Mouse (Mus musculus) brain, embryonic 14.5 days (tissue): Measurements from ENCODE around the gene Epn1. TPM values are rescaled to one million over a fixed set of nuclear protein-coding genes. Genes with fewer than 3 reads are reported as not detected.
"Not testable (repeated sequence)": the region's sequence is repeated elsewhere in the genome, so short reads cannot be mapped to it uniquely, and the experiment has no call there.

Source experiments
- DNase-seq: peaks from one replicate; pipeline ENCODE4 v3.0.0-alpha.2; 2011; ENCODE audit warnings: low read depth
- CTCF ChIP-seq: fragments of 200-500 bp; IDR thresholded peaks from 2 replicates; pipeline ENCODE4 v1.5.1; 2012; ENCODE audit warnings: inconsistent platforms, mild to moderate bottlenecking, moderate library complexity, borderline replicate concordance; ENCODE audit not compliant: insufficient read depth, insufficient read length; ENCODE audit errors: extremely low read depth
- POLR2A ChIP-seq: fragments of 200-500 bp; IDR thresholded peaks from 2 replicates; pipeline ENCODE4 v1.6.1; 2012; ENCODE audit warnings: mild to moderate bottlenecking, inconsistent platforms, borderline replicate concordance; ENCODE audit not compliant: poor library complexity, insufficient read depth, insufficient read length, severe bottlenecking; ENCODE audit errors: extremely low read depth
- polyA plus RNA-seq: library from polyadenylated mRNA; depleted of rRNA; stranded (reverse); fragments of >200 nt; gene quantifications from 2 replicates; pipeline ENCODE4 v1.2.3, GENCODE M21; 2012

The Epn1 gene
- polyA plus RNA-seq, 1 experiment = 216 TPM

- TF ChIP-seq POLR2A (peak; percentile 68), CTCF (no peak)
- peak; percentile 98 for DNase-seq
Measured at GRCm38 (mm10) chr7:5061774-5062359, 18.2 kb upstream of the Epn1 start, which contains the start of gene U2af2. Gene U2af2 (plus strand): TSS chr7:5062143.

DNA sequence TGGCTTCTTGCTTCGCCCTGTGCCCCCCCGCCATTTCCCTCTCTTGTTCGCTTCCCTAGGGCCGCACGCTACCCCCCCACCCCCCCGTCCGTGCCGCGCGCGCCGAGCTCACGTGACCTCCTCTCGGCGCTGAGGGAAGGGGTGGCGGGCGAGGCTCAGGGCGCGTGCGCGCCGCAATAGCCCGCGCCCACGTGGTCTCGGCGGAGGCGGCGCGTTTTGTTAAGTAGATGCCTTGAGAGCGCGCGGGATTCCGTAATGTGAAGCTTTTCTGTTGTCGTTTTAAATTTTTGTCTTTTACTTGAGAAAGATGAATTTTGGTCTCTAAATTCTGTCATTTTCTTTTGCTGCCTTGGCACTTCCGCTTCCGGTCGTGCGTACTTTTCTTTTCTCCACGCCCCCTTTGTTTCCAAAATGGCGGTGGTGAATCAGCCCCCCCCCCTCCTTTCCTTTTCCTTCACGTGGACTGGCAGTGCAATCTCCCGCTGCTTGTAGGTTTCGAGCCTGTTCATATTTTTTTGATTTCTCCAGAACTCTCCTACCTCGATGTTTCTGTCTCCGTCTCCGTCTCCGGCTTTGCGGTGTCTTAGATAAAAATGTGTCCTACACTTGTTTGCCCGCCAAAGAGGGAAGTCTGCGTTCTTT lies 17.6 kb upstream of the Epn1 start:
- peak; percentile 92 for DNase-seq
- no peak for TF ChIP-seq CTCF
- TF ChIP-seq POLR2A = no peak

- no peak for DNase-seq
- no peak for TF ChIP-seq CTCF
- no peak for TF ChIP-seq POLR2A
Measured at GRCm38 (mm10) chr7:5064886-5065285, 15.1 kb upstream of the Epn1 start.

DNA sequence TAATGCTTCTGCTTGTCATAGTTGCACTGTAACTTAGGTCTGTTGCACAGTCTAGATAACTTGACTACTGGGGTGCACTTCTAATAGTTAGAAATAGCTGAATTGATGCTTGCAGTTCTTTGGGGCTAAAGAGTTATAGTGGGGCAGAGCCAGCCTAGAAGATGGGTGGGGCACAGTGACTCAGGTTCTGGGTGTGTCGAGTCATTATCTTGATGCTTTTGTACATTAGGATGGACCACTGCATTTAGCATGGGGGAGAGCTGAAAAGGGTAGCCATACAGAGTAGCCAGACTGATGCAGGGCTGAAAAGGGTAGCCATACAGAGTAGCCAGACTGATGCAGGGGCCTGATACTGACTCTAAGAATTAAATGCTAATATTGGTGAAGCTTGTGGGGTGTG lies 6.4 kb upstream of the Epn1 start:
- DNase-seq = no peak
- TF ChIP-seq POLR2A = no peak
- TF ChIP-seq CTCF = no peak

DNA sequence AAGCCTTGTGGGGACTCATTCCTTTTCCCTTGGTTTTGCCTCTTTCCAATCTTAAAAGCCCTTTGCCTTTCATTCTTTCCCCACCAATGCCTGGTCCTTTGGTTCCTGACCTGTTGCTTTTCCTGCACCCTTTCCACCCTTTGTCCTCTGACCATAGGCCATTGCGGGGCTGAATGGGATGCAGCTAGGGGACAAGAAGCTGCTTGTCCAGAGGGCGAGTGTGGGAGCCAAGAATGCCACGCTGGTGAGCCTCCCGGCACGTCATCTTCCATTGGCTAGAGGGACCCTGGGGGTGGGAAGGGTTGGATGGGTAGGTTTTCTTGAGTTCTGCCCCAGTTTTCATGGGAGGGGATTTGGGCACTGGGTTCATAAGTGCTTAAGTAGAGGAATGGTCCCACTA lies 5.1 kb upstream of the Epn1 start:
- no peak for DNase-seq

DNA sequence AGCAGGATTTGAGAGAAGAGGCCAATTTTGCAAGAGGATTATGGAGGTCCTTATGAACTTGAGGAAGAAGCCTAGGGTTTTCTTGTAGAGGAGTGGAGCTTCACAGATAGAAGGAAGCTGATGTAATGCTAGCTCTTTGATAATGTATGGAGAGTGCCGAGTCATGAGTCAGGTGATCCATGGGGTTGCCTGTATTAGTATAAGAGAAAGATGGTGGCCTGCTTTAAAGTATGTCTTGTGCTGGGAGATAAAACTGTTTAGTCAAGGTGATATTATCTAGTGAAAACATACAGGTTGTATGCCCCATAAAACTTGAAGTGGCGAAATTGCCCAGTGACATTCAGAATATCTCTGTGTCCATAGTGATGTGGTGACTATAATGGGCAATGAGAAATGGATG lies 3.1 kb upstream of the Epn1 start:
- TF ChIP-seq CTCF (no peak), POLR2A (no peak)
- no peak for DNase-seq

More for the DNA sequence above, 5.1 kb upstream of the Epn1 start:
- TF ChIP-seq CTCF (no peak), POLR2A (no peak)

GRCm38 (mm10) chr7:5079365-5080009 lies 548 bp upstream of the Epn1 start:
- DNase-seq = not testable (repeated sequence)

DNA sequence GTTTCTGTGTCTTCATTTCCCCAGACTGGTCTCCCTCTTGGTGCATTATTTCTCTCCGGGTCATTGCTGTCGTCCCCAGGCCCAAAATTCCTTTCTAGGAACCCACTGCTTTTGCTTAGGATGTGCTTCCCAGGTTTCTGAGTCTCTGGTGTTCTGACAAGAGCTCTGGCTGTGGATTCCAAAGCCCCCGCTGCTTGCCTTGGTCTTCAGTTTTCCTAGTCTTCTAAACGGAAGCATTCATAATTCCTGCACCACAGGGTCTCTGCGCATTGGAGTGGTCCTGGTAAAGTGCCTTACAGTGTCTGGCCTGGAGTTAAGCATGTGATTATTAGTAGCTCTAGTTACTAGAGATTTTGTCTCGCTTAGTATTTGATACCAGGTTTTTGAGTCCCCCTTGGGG lies 780 bp downstream of the Epn1 start:
- no peak for DNase-seq
- TF ChIP-seq POLR2A (no peak), CTCF (no peak)

DNA sequence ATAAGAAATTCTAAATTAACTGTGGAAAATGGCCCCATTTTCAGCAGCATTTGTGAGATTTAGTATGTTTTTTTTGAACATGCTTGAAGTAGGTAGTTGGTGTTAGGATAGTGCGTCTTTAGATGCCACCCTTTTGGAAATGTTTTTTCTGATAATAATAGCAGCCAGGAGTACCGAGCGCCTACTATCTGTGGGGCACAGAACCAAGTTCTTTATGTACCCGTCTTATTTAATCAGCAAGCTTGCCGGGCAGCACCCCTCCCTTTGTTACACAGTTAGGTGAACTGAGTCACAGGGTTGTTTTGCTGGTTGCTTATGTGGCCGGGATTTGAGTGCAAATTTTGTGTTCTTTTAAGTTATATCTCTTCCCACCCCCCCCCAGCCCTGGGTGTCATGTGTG lies 1.2 kb downstream of the Epn1 start:
- no peak for DNase-seq
- TF ChIP-seq CTCF = no peak
- no peak for TF ChIP-seq POLR2A

DNA sequence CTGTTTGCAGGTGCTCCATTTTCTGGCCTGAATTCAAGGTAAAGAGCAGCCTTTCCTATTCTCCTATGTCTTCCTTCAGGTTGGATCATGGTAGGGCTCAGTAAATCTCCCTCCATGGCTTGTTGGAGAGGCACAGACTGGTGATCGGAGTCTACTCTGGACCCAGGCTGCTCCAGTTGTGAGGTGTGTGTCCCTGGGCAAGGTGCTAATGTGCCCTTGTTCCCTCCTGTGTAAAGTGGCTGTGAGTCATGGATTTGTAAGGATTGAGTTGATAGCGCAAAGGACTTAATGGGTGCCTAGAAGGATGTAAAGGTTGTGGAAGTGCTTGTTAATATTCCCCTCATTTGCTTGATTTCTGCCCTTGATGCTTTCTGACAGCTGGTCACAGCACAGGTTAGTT lies 1.9 kb downstream of the Epn1 start:
- TF ChIP-seq POLR2A = no peak
- no peak for TF ChIP-seq CTCF
- DNase-seq = no peak

DNA sequence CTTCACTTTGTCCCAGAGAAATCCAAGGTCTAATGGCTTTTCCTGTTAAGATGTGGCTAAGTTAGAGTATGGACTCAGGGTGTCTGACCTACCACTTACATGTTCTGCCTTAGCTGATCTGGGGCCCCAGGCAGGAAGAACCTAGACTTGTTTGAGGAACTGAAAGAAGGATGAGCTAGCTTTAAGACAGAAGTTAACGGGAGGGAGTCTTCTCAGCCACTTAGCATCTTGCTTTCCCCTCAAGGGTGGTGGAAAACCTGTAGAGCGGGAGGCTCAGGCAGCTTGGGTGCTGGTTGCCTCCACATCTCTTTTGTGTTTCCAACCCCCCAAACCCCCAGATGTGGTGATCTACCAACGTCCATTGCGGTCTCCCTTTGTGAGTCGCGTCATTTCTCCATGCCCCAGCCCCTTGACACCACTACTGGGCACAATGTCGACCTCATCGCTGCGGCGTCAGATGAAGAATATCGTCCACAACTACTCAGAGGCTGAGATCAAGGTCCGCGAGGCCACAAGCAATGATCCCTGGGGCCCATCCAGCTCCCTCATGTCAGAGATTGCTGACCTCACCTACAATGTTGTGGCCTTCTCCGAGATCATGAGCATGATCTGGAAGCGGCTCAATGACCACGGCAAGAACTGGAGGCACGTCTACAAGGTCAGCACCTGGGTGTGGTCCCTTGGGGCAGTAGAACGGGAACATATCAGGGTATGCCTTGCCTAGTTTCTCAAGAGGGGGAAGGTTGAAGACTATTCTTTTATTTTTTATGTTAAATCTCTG lies 3.5 kb downstream of the Epn1 start:
- DNase-seq = no peak
- TF ChIP-seq CTCF = no peak
- no peak for TF ChIP-seq POLR2A
